Comparison of ENCODE assay signal across 8 mouse cellular contexts in the genomic region with DNA sequence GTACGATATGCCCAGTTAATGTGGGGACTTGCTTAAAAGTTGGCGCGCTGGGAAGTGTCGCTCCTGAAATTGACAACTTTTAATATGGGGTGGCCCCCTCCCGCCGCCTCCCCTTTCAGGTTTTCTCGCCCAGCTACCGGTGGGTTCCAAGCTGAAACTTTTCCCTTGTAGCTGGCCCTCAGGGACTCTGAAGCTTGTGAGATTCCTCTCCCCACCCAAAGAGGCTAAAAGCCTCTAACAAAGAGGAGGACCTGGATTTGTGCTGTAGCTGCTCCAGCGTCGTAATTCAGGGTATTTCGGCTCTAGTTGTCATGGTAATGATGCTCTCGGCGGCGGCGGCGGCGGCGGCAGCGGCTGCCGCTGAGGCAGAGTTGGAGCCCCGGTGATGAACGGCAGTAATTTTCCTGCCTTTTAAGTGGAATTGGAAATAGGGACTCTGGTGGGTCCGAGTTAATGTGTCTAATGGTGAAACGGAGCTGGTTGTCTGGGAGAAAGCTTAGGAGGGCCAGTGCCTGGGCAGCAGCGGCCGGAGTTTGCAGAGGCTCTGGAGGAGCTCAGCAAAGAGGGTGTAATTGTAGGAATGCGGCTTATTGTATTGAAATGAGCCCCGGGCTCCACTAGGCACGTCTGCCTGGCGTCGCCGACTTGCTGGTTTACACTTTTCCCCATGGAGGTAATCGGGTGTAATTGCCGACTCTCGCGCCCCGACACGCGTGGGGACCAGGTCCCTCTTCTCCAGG. TPM values are rescaled to one million over a fixed set of nuclear protein-coding genes. Genes with fewer than 3 reads are reported as not detected.
DNase-seq lines count a peak whose midpoint lies in the region; ATAC-seq and TF ChIP-seq lines count a peak whose summit lies in the region.

No protein-coding gene starts in this region.

- WGBS in embryonic facial prominence, embryonic 12.5 days = under 1% methylated on average over 39 of the region's 39 CpGs
- WGBS in hindbrain, embryonic 10.5 days = under 1% methylated on average over 39 of the region's 39 CpGs
- WGBS in limb, embryonic 13.5 days = 0% methylated on average over 39 of the region's 39 CpGs

- no peaks in the 10 kb centered on the region for H3K9me3 ChIP-seq in embryonic facial prominence, embryonic 12.5 days
- no peaks in the 10 kb centered on the region for H3K9me3 ChIP-seq in hindbrain, embryonic 10.5 days
- H3K9me3 ChIP-seq in limb, embryonic 13.5 days = no peaks in the 10 kb centered on the region

- peak overlapping the region; percentile 99 for H3K4me2 ChIP-seq in embryonic facial prominence, embryonic 12.5 days (replicated peaks)
- peak overlapping the region; percentile 99 for H3K4me2 ChIP-seq in limb, embryonic 13.5 days (replicated peaks)

- DNase-seq in layer of hippocampus, adult 2 months (ENCODE audit: low spot score in 2 of 2) = no peak
- no peak for DNase-seq in layer of hippocampus, adult 9-11 months
- peak; percentile 15 for DNase-seq in adipocyte (ENCODE audit: low spot score)
- DNase-seq in hindbrain, embryonic 10.5 days (ENCODE audit: low spot score) = peak; percentile 76
- DNase-seq in neural tube, embryonic 10.5 days (ENCODE audit: extremely low spot score, low spot score) = peak; percentile 79

- no peak for TF ChIP-seq CTCF in layer of hippocampus, adult 2 months (conservative IDR thresholded peaks at IDR 0.05)

- no peak for ATAC-seq in embryonic facial prominence, embryonic 12.5 days (ENCODE audit: insufficient number of reproducible peaks, insufficient read depth, low FRiP score, low TSS enrichment)
- no peak for ATAC-seq in limb, embryonic 13.5 days (ENCODE audit: low FRiP score, low read depth)
- no peak for ATAC-seq in megakaryocyte progenitor cell, adult 5-6 weeks (replicated peaks; ENCODE audit: poor library complexity)

- H3K36me3 ChIP-seq in embryonic facial prominence, embryonic 12.5 days = no peaks in the 10 kb centered on the region
- no peaks in the 10 kb centered on the region for H3K36me3 ChIP-seq in hindbrain, embryonic 10.5 days
- H3K36me3 ChIP-seq in limb, embryonic 13.5 days = no peaks in the 10 kb centered on the region

- H3K4me3 ChIP-seq in layer of hippocampus, adult 2 months = peak overlapping the region; percentile 88
- H3K4me3 ChIP-seq in embryonic facial prominence, embryonic 12.5 days = peak overlapping the region; percentile 64
- peak overlapping the region; percentile 82 for H3K4me3 ChIP-seq in hindbrain, embryonic 10.5 days
- peak overlapping the region; percentile 66 for H3K4me3 ChIP-seq in limb, embryonic 13.5 days

- H3K4me1 ChIP-seq in embryonic facial prominence, embryonic 12.5 days = peaks cover 40% of the 10 kb centered on the region
- peaks cover 64% of the 10 kb centered on the region for H3K4me1 ChIP-seq in hindbrain, embryonic 10.5 days (replicated peaks)
- peaks cover 46% of the 10 kb centered on the region for H3K4me1 ChIP-seq in limb, embryonic 13.5 days

- H3K27me3 ChIP-seq in embryonic facial prominence, embryonic 12.5 days = peaks cover 43% of the 10 kb centered on the region
- H3K27me3 ChIP-seq in hindbrain, embryonic 10.5 days (ENCODE audit: insufficient read depth, poor library complexity, severe bottlenecking) = peaks cover 49% of the 10 kb centered on the region
- peaks cover 55% of the 10 kb centered on the region for H3K27me3 ChIP-seq in limb, embryonic 13.5 days

- peak overlapping the region; percentile 100 for H3K27ac ChIP-seq in layer of hippocampus, adult 2 months
- H3K27ac ChIP-seq in embryonic facial prominence, embryonic 12.5 days = no peak overlapping the region
- peak overlapping the region; percentile 89 for H3K27ac ChIP-seq in hindbrain, embryonic 10.5 days
- H3K27ac ChIP-seq in limb, embryonic 13.5 days = no peak overlapping the region

- H3K9ac ChIP-seq in embryonic facial prominence, embryonic 12.5 days = peak overlapping the region; percentile 56
- H3K9ac ChIP-seq in limb, embryonic 13.5 days = peak overlapping the region; percentile 71

RNA-seq across cellular contexts. Expression of gene Nr4a3, which starts 0.9 kb away (rescaled TPM):
- total RNA-seq in layer of hippocampus, adult 2 months (2021) = 10 to 100 TPM; 63.5 to 68.7 TPM
- polyA plus RNA-seq in embryonic facial prominence, embryonic 12.5 days (2016; fragmentation: Nextera tagmentation; extraction: Ambion mirVana) = 0.43 and 0.56 TPM in 2 replicates
- 0.44 and 1.2 TPM in 2 replicates for polyA plus RNA-seq in hindbrain, embryonic 10.5 days (2016; fragmentation: Nextera tagmentation; extraction: Ambion mirVana)
- 0.31 and 0.34 TPM in 2 replicates for polyA plus RNA-seq in limb, embryonic 13.5 days (2015; fragmentation: Nextera tagmentation; extraction: Ambion mirVana)
- 0.59 and 0.88 TPM in 2 replicates for total RNA-seq in megakaryocyte progenitor cell, adult 5-6 weeks (2015)
- 0.20 and 2.5 TPM in 2 replicates for total RNA-seq in megakaryocyte progenitor cell, adult 5-6 weeks (2017)

Comparison
In these comparisons a context has a peak if more than half of its experiments do, and no peak if none do; other contexts are left out.
1. DNase-seq: peak in adipocyte (single experiment), hindbrain, embryonic 10.5 days (single experiment) and neural tube, embryonic 10.5 days (single experiment); none in layer of hippocampus, adult 2 months (0 of 2) and layer of hippocampus, adult 9-11 months (single experiment).
2. H3K27ac ChIP-seq: peak in layer of hippocampus, adult 2 months (single experiment) and hindbrain, embryonic 10.5 days (single experiment); none in embryonic facial prominence, embryonic 12.5 days (single experiment) and limb, embryonic 13.5 days (single experiment).
3. Peak in every context shown above with its lines, with median percentiles within 50 percentile points of each other: H3K4me3 ChIP-seq.